Mouse (Mus musculus) liver, embryonic 13.5 days (tissue): ENCODE results near the gene C1rl. TPM values are rescaled to one million over a fixed set of nuclear protein-coding genes. Genes with fewer than 3 reads are reported as not detected.

ENCODE experiments used
- ATAC-seq: fragments of 200-750 bp; cut with Nextera tagmentation; 2 replicates; pipeline ENCODE4 v1.8.0; 2017; ENCODE audit warnings: low read depth, mild to moderate bottlenecking, moderate number of reproducible peaks, moderate library complexity
- DNase-seq: peaks from one replicate; pipeline ENCODE4 v3.0.0; 2022
- H3K27ac ChIP-seq: fragments of 300-500 bp; sonication (generic); 2 replicates; pipeline ENCODE4 v1.5.1; 2015; ENCODE audit warnings: moderate library complexity, mild to moderate bottlenecking, inconsistent platforms
- H3K27me3 ChIP-seq: fragments of 300-500 bp; sonication (generic); 2 replicates; pipeline ENCODE4 v1.6.1; 2015; ENCODE audit warnings: mild to moderate bottlenecking, inconsistent platforms
- H3K36me3 ChIP-seq: fragments of 300-500 bp; sonication (generic); 2 replicates; pipeline ENCODE4 v1.6.1; 2015; ENCODE audit warnings: mild to moderate bottlenecking, inconsistent platforms
- H3K4me1 ChIP-seq: fragments of 300-500 bp; sonication (generic); replicated peaks from 2 replicates; pipeline ENCODE4 v1.6.1; 2015; ENCODE audit warnings: inconsistent platforms
- H3K4me2 ChIP-seq: fragments of 300-500 bp; sonication (generic); 2 replicates; pipeline ENCODE4 v1.6.1; 2015; ENCODE audit warnings: inconsistent platforms, mild to moderate bottlenecking, moderate library complexity
- H3K4me3 ChIP-seq: fragments of 300-500 bp; sonication (generic); replicated peaks from 2 replicates; pipeline ENCODE4 v1.5.1; 2015; ENCODE audit warnings: mild to moderate bottlenecking, inconsistent platforms
- H3K9ac ChIP-seq: fragments of 300-500 bp; sonication (generic); 2 replicates; pipeline ENCODE4 v1.6.1; 2015; ENCODE audit warnings: mild to moderate bottlenecking, inconsistent platforms
- H3K9me3 ChIP-seq: fragments of 300-500 bp; sonication (generic); replicated peaks from 2 replicates; pipeline ENCODE4 v1.6.1; 2016; ENCODE audit warnings: inconsistent platforms
- WGBS: fragments of 180-500 bp; shearing (Covaris S2); methylation state at CpG from one replicate; pipeline ENCODE4 v1.1.7; 2015; ENCODE audit not compliant: insufficient replicate concordance; 5-methylcytosine and 5-hydroxymethylcytosine counted together
- polyA plus RNA-seq: library from polyadenylated mRNA; unstranded; fragments of >200 nt; fragmentation: Nextera tagmentation; extraction: Ambion mirVana; gene quantifications from 2 replicates; pipeline ENCODE4 v1.2.1, GENCODE M21; 2015

C1rl gene
- polyA plus RNA-seq, 1 experiment from 2014 or later = 6.1 TPM

DNA sequence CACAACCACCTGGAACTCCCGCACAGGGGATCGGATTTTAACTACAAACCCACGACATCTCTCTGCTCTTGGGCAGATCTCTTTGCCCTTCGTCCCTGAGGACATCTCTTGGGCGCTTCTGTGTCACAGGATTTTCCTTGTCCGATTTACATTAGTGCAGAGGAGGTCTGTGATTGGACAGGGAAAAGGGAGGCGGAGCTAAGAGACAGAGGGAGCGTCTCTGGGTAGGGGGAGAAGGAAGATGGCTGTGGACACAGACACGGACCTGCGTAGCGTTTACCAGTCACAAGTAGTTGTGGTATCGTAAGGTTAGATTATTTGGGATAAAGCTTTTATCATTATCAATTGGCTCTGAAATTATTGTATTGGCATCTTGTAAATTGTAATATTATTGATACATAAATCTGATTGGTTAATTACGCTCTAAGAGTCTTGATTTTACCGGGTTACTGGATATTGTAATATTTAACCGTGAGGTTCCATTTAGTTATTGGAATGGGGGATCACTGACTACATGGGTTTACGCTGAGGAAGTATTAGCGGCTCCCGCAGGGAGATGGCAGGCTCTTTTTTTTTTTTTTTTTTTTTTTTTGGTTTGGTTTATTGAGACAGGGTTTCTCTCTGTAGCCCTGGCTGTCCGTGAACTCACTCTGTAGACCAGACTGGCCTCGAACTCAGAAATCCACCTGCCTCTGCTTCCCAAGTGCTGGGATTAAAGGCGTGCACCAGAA, 7.3 kb upstream of the C1rl start:
- ATAC-seq = no peak

GRCm38 (mm10) chr6:124487509-124487908, 5.4 kb upstream of the C1rl start:
- 33% methylated on average over 2 of the region's 2 CpGs for WGBS

More for the DNA sequence above, 7.3 kb upstream of the C1rl start:
- Histone ChIP-seq H3K4me3 (no peak overlapping the region), H3K9me3 (no peaks in the 10 kb centered on the region), H3K36me3 (no peaks in the 10 kb centered on the region), H3K27me3 (no peaks in the 10 kb centered on the region), H3K4me2 (peak overlapping the region; percentile 26), H3K4me1 (peaks cover 12% of the 10 kb centered on the region; the same call in 1 of the 2 replicates), H3K9ac (no peak overlapping the region), H3K27ac (no peak overlapping the region)
- no peak for DNase-seq
- 31% methylated on average over 21 of the region's 21 CpGs for WGBS

DNA sequence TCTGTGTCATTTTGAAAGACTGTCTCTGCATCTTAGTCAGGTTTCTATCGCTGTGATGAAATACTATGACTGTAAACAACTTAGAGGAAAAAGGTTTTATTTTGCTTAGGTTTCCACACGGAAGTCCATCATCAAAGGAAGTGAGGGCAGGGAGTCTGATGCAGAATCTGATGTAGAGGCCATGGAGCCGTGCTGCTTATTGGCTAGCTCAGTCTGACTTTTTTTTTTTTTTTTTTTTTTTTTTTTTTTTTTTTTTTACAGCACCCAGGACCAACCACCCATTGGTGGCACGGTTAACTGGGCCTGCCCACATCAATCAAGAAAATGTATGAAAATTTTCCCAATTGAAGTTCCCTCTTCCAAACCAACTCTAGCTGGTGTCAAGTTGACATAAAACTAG, 4.0 kb upstream of the C1rl start:
- 68% methylated on average over 4 of the region's 4 CpGs for WGBS
- no peaks in the 10 kb centered on the region for H3K9me3 ChIP-seq
- no peak overlapping the region for H3K27ac ChIP-seq
- H3K36me3 ChIP-seq = no peaks in the 10 kb centered on the region
- no peak overlapping the region for H3K4me2 ChIP-seq
- no peak for ATAC-seq
- no peaks in the 10 kb centered on the region for H3K27me3 ChIP-seq
- H3K4me1 ChIP-seq = peaks cover 31% of the 10 kb centered on the region
- no peak overlapping the region for H3K9ac ChIP-seq
- H3K4me3 ChIP-seq = no peak overlapping the region
- DNase-seq = no peak

More at GRCm38 (mm10) chr6:124487509-124487908, 5.4 kb upstream of the C1rl start:
- Histone ChIP-seq H3K9me3 (no peaks in the 10 kb centered on the region), H3K9ac (no peak overlapping the region), H3K27me3 (no peaks in the 10 kb centered on the region), H3K27ac (no peak overlapping the region), H3K4me3 (no peak overlapping the region), H3K36me3 (no peaks in the 10 kb centered on the region), H3K4me1 (peaks cover 16% of the 10 kb centered on the region), H3K4me2 (no peak overlapping the region)
- DNase-seq (no peak), ATAC-seq (no peak)

- H3K4me2 ChIP-seq = no peak overlapping the region
- no peaks in the 10 kb centered on the region for H3K36me3 ChIP-seq
- no peak overlapping the region for H3K4me3 ChIP-seq
- no peak for DNase-seq
- no peak overlapping the region for H3K27ac ChIP-seq
- WGBS = 66% methylated on average over 6 of the region's 6 CpGs
- no peak for ATAC-seq
- H3K4me1 ChIP-seq = peaks cover 32% of the 10 kb centered on the region
- no peaks in the 10 kb centered on the region for H3K27me3 ChIP-seq
- H3K9ac ChIP-seq = no peak overlapping the region
- H3K9me3 ChIP-seq = no peaks in the 10 kb centered on the region
These were observed 1.5 kb upstream of the C1rl start for GRCm38 (mm10) chr6:124491427-124491826.

DNA sequence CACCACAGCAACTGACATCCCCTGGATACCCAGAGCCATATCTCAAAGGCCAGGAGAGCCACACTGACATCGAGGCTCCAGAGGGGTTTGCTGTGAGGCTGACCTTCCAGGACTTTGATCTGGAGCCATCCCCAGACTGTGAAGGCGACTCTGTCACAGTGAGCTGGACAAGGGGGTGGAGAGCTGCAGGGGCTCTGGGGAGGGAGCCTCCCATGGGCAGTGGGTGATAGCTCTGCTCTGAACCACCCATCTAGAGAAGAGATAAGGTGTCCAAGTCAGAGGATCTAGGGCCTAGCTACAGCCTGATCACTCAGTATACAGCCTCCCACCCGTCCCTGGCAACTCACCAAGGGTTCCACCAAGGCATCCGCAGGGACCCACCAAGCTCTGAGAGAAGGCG, 973 bp downstream of the C1rl start:
- DNase-seq = no peak
- WGBS = 45% methylated on average over 5 of the region's 5 CpGs
- peak overlapping the region; percentile 47 for H3K4me2 ChIP-seq

GRCm38 (mm10) chr6:124496054-124496453, 3.1 kb downstream of the C1rl start:
- no peak overlapping the region for H3K9ac ChIP-seq
- no peaks in the 10 kb centered on the region for H3K36me3 ChIP-seq
- WGBS = 67% methylated on average over 5 of the region's 5 CpGs
- H3K4me1 ChIP-seq = peaks cover 25% of the 10 kb centered on the region
- H3K27me3 ChIP-seq = no peaks in the 10 kb centered on the region
- H3K4me3 ChIP-seq = no peak overlapping the region
- H3K4me2 ChIP-seq = no peak overlapping the region
- ATAC-seq (no peak), DNase-seq (no peak)
- no peaks in the 10 kb centered on the region for H3K9me3 ChIP-seq
- no peak overlapping the region for H3K27ac ChIP-seq

More for the DNA sequence above, 973 bp downstream of the C1rl start:
- H3K4me1 ChIP-seq = peaks cover 29% of the 10 kb centered on the region
- ATAC-seq = peak; percentile 56
- H3K27ac ChIP-seq = peak overlapping the region; percentile 80
- no peaks in the 10 kb centered on the region for H3K27me3 ChIP-seq
- peak overlapping the region; percentile 12 for H3K4me3 ChIP-seq
- H3K9me3 ChIP-seq = no peaks in the 10 kb centered on the region
- peak overlapping the region; percentile 50 for H3K9ac ChIP-seq
- no peaks in the 10 kb centered on the region for H3K36me3 ChIP-seq

- 62% methylated on average over 10 of the region's 10 CpGs for WGBS
- H3K9me3 ChIP-seq = no peaks in the 10 kb centered on the region
- no peaks in the 10 kb centered on the region for H3K27me3 ChIP-seq
- H3K4me3 ChIP-seq = no peak overlapping the region
- H3K36me3 ChIP-seq = no peaks in the 10 kb centered on the region
- no peak overlapping the region for H3K9ac ChIP-seq
- no peak overlapping the region for H3K4me2 ChIP-seq
- H3K27ac ChIP-seq = peak overlapping the region; percentile 19
- DNase-seq = no peak
- H3K4me1 ChIP-seq = no peaks in the 10 kb centered on the region
- ATAC-seq = peak; percentile 54; the same call in 1 of the 2 replicates
These were observed 7.1 kb downstream of the C1rl start for GRCm38 (mm10) chr6:124499914-124500566.

- DNase-seq (no peak), ATAC-seq (no peak)
- no peaks in the 10 kb centered on the region for H3K27me3 ChIP-seq
- no peak overlapping the region for H3K4me2 ChIP-seq
- no peak overlapping the region for H3K27ac ChIP-seq
- WGBS = 64% methylated on average over 4 of the region's 4 CpGs
- no peaks in the 10 kb centered on the region for H3K36me3 ChIP-seq
- no peaks in the 10 kb centered on the region for H3K9me3 ChIP-seq
- H3K4me3 ChIP-seq = no peak overlapping the region
- H3K9ac ChIP-seq = no peak overlapping the region
- H3K4me1 ChIP-seq = no peaks in the 10 kb centered on the region
These were observed 8.6 kb downstream of the C1rl start for GRCm38 (mm10) chr6:124501473-124501872.

GRCm38 (mm10) chr6:124502021-124502420, 9.1 kb downstream of the C1rl start:
- Histone ChIP-seq H3K9me3 (no peaks in the 10 kb centered on the region), H3K4me3 (no peak overlapping the region), H3K27ac (no peak overlapping the region), H3K4me1 (no peaks in the 10 kb centered on the region), H3K4me2 (no peak overlapping the region), H3K27me3 (no peaks in the 10 kb centered on the region), H3K36me3 (no peaks in the 10 kb centered on the region), H3K9ac (no peak overlapping the region)
- WGBS = 68% methylated on average over 5 of the region's 5 CpGs
- DNase-seq = no peak
- no peak for ATAC-seq

- H3K27me3 ChIP-seq = no peaks in the 10 kb centered on the region
- DNase-seq (no peak), ATAC-seq (no peak)
- 31% methylated on average over 4 of the region's 4 CpGs for WGBS
- no peaks in the 10 kb centered on the region for H3K9me3 ChIP-seq
- H3K4me3 ChIP-seq = no peak overlapping the region
- H3K36me3 ChIP-seq = no peaks in the 10 kb centered on the region
- no peak overlapping the region for H3K27ac ChIP-seq
- H3K4me2 ChIP-seq = no peak overlapping the region
- no peaks in the 10 kb centered on the region for H3K4me1 ChIP-seq
- no peak overlapping the region for H3K9ac ChIP-seq
These were observed 12.1 kb downstream of the C1rl start for GRCm38 (mm10) chr6:124505028-124505427.

GRCm38 (mm10) chr6:124506991-124507390, 14.1 kb downstream of the C1rl start:
- no peaks in the 10 kb centered on the region for H3K36me3 ChIP-seq
- no peak overlapping the region for H3K4me3 ChIP-seq
- no peak for DNase-seq
- no peak overlapping the region for H3K9ac ChIP-seq
- no peak overlapping the region for H3K27ac ChIP-seq
- WGBS = 71% methylated on average over 6 of the region's 6 CpGs
- no peaks in the 10 kb centered on the region for H3K27me3 ChIP-seq
- no peak for ATAC-seq
- no peaks in the 10 kb centered on the region for H3K9me3 ChIP-seq
- no peak overlapping the region for H3K4me2 ChIP-seq
- no peaks in the 10 kb centered on the region for H3K4me1 ChIP-seq

DNA sequence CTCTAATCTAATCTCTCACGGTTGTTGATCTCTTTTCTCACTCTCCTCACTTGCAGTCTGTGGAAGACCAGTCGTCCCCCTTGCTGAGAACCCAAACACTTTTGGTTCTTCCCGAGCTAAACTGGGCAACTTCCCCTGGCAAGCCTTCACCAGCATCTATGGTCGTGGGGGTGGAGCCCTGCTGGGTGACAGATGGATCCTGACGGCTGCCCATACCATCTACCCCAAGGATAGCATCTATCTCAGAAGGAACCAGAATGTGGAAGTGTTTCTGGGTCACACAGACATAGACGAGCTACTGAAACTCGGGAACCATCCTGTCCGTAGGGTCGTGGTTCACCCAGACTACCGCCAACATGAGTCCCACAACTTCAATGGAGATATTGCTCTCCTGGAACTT, 15.4 kb downstream of the C1rl start:
- H3K36me3 ChIP-seq = no peaks in the 10 kb centered on the region
- no peak overlapping the region for H3K9ac ChIP-seq
- no peak for DNase-seq
- H3K4me3 ChIP-seq = no peak overlapping the region
- H3K9me3 ChIP-seq = no peaks in the 10 kb centered on the region
- no peaks in the 10 kb centered on the region for H3K27me3 ChIP-seq
- 59% methylated on average over 10 of the region's 10 CpGs for WGBS
- no peaks in the 10 kb centered on the region for H3K4me1 ChIP-seq
- H3K27ac ChIP-seq = no peak overlapping the region
- no peak for ATAC-seq
- H3K4me2 ChIP-seq = no peak overlapping the region
